Mouse (Mus musculus): ENCODE data around the gene Cdc14a.

- no peak for TF ChIP-seq CTCF (conservative IDR thresholded peaks at IDR 0.05; ENCODE audit: low read length)
- TF ChIP-seq NANOG (IDR thresholded peaks at IDR 0.05; ENCODE audit: borderline replicate concordance, low read length): no peak
- no peak for TF ChIP-seq POU5F1 (IDR thresholded peaks at IDR 0.05; ENCODE audit: borderline replicate concordance, low read length)
Measured at GRCm38 (mm10) chr3:116397976-116398375, 25.9 kb downstream of the Cdc14a start.

Measured in E14TG2a.4 (cell line).